Mouse (Mus musculus): ENCODE results near the gene Slc12a5. TPM values are rescaled to one million over a fixed set of nuclear protein-coding genes. Genes with fewer than 3 reads are reported as not detected.

Slc12a5 gene
- polyA plus RNA-seq, 1 experiment from 2014 or later, result 6.0 TPM

GRCm38 (mm10) chr2:164985962-164986361 lies 25.4 kb downstream of the Slc12a5 start:
- 83% methylated on average over 6 of the region's 6 CpGs for WGBS
- H3K36me3 ChIP-seq (ENCODE audit: control insufficient read depth, insufficient read depth, low read length), result no peaks in the 10 kb centered on the region
- H3K27me3 ChIP-seq (ENCODE audit: control insufficient read depth, insufficient read depth, low read length), result no peaks in the 10 kb centered on the region
- no peaks in the 10 kb centered on the region for H3K9me3 ChIP-seq (ENCODE audit: control insufficient read depth, low read length)
- H3K4me1 ChIP-seq (ENCODE audit: control insufficient read depth, insufficient read depth, low read length), result no peaks in the 10 kb centered on the region
- no peak overlapping the region for H3K4me2 ChIP-seq (ENCODE audit: low read depth)
- DNase-seq (ENCODE audit: low spot score) (no peak), ATAC-seq (ENCODE audit: insufficient read depth, low FRiP score, low TSS enrichment) (no peak)
- H3K4me3 ChIP-seq (ENCODE audit: low read depth, low read length), result no peak overlapping the region
- no peak overlapping the region for H3K9ac ChIP-seq (ENCODE audit: low read length)
- H3K27ac ChIP-seq (ENCODE audit: low read depth, low read length), result no peak overlapping the region

- DNase-seq (ENCODE audit: low spot score) (no peak), ATAC-seq (ENCODE audit: insufficient read depth, low FRiP score, low TSS enrichment) (no peak)
- Histone ChIP-seq H3K4me3 (ENCODE audit: low read depth, low read length) (no peak overlapping the region), H3K4me2 (ENCODE audit: low read depth) (no peak overlapping the region), H3K9ac (ENCODE audit: low read length) (no peak overlapping the region), H3K9me3 (ENCODE audit: control insufficient read depth, low read length) (no peaks in the 10 kb centered on the region), H3K36me3 (ENCODE audit: control insufficient read depth, insufficient read depth, low read length) (no peaks in the 10 kb centered on the region), H3K27me3 (ENCODE audit: control insufficient read depth, insufficient read depth, low read length) (no peaks in the 10 kb centered on the region), H3K27ac (ENCODE audit: low read depth, low read length) (no peak overlapping the region), H3K4me1 (ENCODE audit: control insufficient read depth, insufficient read depth, low read length) (no peaks in the 10 kb centered on the region)
- WGBS, result 82% methylated on average over 14 of the region's 14 CpGs
These were observed 25.9 kb downstream of the Slc12a5 start for GRCm38 (mm10) chr2:164986371-164987027.

- H3K36me3 ChIP-seq (ENCODE audit: control insufficient read depth, insufficient read depth, low read length), result no peaks in the 10 kb centered on the region
- no peak overlapping the region for H3K4me3 ChIP-seq (ENCODE audit: low read depth, low read length)
- no peak overlapping the region for H3K9ac ChIP-seq (ENCODE audit: low read length)
- 71% methylated on average over 13 of the region's 13 CpGs for WGBS
- H3K4me1 ChIP-seq (ENCODE audit: control insufficient read depth, insufficient read depth, low read length), result no peaks in the 10 kb centered on the region
- ATAC-seq (ENCODE audit: insufficient read depth, low FRiP score, low TSS enrichment) (no peak), DNase-seq (ENCODE audit: low spot score) (no peak)
- H3K27me3 ChIP-seq (ENCODE audit: control insufficient read depth, insufficient read depth, low read length), result no peaks in the 10 kb centered on the region
- no peak overlapping the region for H3K4me2 ChIP-seq (ENCODE audit: low read depth)
- H3K9me3 ChIP-seq (ENCODE audit: control insufficient read depth, low read length), result no peaks in the 10 kb centered on the region
- H3K27ac ChIP-seq (ENCODE audit: low read depth, low read length), result no peak overlapping the region
These were observed 28.2 kb downstream of the Slc12a5 start for GRCm38 (mm10) chr2:164988777-164989176.

- H3K27ac ChIP-seq (ENCODE audit: low read depth, low read length), result no peak overlapping the region
- H3K9me3 ChIP-seq (ENCODE audit: control insufficient read depth, low read length), result no peaks in the 10 kb centered on the region
- WGBS, result 72% methylated on average over 3 of the region's 3 CpGs
- H3K4me1 ChIP-seq (ENCODE audit: control insufficient read depth, insufficient read depth, low read length), result no peaks in the 10 kb centered on the region
- DNase-seq (ENCODE audit: low spot score), result no peak
- no peaks in the 10 kb centered on the region; the same call in 1 of the 2 replicates for H3K36me3 ChIP-seq (ENCODE audit: control insufficient read depth, insufficient read depth, low read length)
- H3K4me3 ChIP-seq (ENCODE audit: low read depth, low read length), result no peak overlapping the region
- H3K4me2 ChIP-seq (ENCODE audit: low read depth), result no peak overlapping the region
- peaks cover 1% of the 10 kb centered on the region; the same call in 1 of the 2 replicates for H3K27me3 ChIP-seq (ENCODE audit: control insufficient read depth, insufficient read depth, low read length)
- ATAC-seq (ENCODE audit: insufficient read depth, low FRiP score, low TSS enrichment), result no peak
- no peak overlapping the region for H3K9ac ChIP-seq (ENCODE audit: low read length)
These were observed 30.5 kb downstream of the Slc12a5 start for GRCm38 (mm10) chr2:164991111-164991510.

DNA sequence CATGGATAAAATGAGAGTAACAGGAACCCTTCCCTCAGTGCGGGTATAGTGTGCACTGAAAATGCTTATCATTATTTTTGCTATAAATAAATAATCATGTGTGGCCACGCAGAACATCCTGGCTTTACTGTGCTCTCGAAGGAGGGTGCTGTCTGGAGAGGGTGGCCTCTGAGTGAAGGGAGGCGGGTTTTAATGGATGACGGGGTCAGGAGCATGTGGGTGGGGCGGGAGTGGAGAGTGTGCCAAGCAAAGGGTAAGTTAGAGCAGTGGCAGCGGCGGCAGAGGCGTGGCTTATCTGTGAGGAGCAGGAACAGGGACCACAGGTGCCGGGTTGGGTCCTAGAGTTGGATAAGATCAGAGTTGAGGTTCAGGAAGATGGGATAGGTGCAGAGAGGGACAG lies 31.2 kb downstream of the Slc12a5 start:
- no peaks in the 10 kb centered on the region for H3K4me1 ChIP-seq (ENCODE audit: control insufficient read depth, insufficient read depth, low read length)
- H3K4me3 ChIP-seq (ENCODE audit: low read depth, low read length), result no peak overlapping the region
- DNase-seq (ENCODE audit: low spot score) (no peak), ATAC-seq (ENCODE audit: insufficient read depth, low FRiP score, low TSS enrichment) (no peak)
- H3K4me2 ChIP-seq (ENCODE audit: low read depth), result no peak overlapping the region
- WGBS, result 44% methylated on average over 10 of the region's 10 CpGs
- no peaks in the 10 kb centered on the region; the same call in 1 of the 2 replicates for H3K36me3 ChIP-seq (ENCODE audit: control insufficient read depth, insufficient read depth, low read length)
- H3K9ac ChIP-seq (ENCODE audit: low read length), result no peak overlapping the region
- no peaks in the 10 kb centered on the region for H3K9me3 ChIP-seq (ENCODE audit: control insufficient read depth, low read length)
- H3K27ac ChIP-seq (ENCODE audit: low read depth, low read length), result no peak overlapping the region
- peaks cover 6% of the 10 kb centered on the region for H3K27me3 ChIP-seq (ENCODE audit: control insufficient read depth, insufficient read depth, low read length)

GRCm38 (mm10) chr2:164994156-164994555 lies 33.6 kb downstream of the Slc12a5 start:
- H3K36me3 ChIP-seq (ENCODE audit: control insufficient read depth, insufficient read depth, low read length), result no peaks in the 10 kb centered on the region; the same call in 1 of the 2 replicates

GRCm38 (mm10) chr2:164994659-164995428 lies 34.2 kb downstream of the Slc12a5 start:
- ATAC-seq (ENCODE audit: insufficient read depth, low FRiP score, low TSS enrichment), result no peak
- no peaks in the 10 kb centered on the region for H3K9me3 ChIP-seq (ENCODE audit: control insufficient read depth, low read length)
- 60% methylated on average over 21 of the region's 21 CpGs for WGBS
- no peak overlapping the region for H3K27ac ChIP-seq (ENCODE audit: low read depth, low read length)
- no peak overlapping the region for H3K4me3 ChIP-seq (ENCODE audit: low read depth, low read length)
- DNase-seq (ENCODE audit: low spot score), result no peak
- H3K9ac ChIP-seq (ENCODE audit: low read length), result no peak overlapping the region
- peaks cover 10% of the 10 kb centered on the region; the same call in 1 of the 2 replicates for H3K4me1 ChIP-seq (ENCODE audit: control insufficient read depth, insufficient read depth, low read length)
- peaks cover 2% of the 10 kb centered on the region for H3K36me3 ChIP-seq (ENCODE audit: control insufficient read depth, insufficient read depth, low read length)
- H3K27me3 ChIP-seq (ENCODE audit: control insufficient read depth, insufficient read depth, low read length), result peaks cover 29% of the 10 kb centered on the region
- no peak overlapping the region for H3K4me2 ChIP-seq (ENCODE audit: low read depth)

More at GRCm38 (mm10) chr2:164994156-164994555, 33.6 kb downstream of the Slc12a5 start:
- H3K4me3 ChIP-seq (ENCODE audit: low read depth, low read length), result no peak overlapping the region
- no peak for ATAC-seq (ENCODE audit: insufficient read depth, low FRiP score, low TSS enrichment)
- 88% methylated on average over 11 of the region's 11 CpGs for WGBS
- no peak overlapping the region for H3K4me2 ChIP-seq (ENCODE audit: low read depth)
- no peak for DNase-seq (ENCODE audit: low spot score)
- no peaks in the 10 kb centered on the region for H3K9me3 ChIP-seq (ENCODE audit: control insufficient read depth, low read length)
- H3K9ac ChIP-seq (ENCODE audit: low read length), result no peak overlapping the region
- no peak overlapping the region for H3K27ac ChIP-seq (ENCODE audit: low read depth, low read length)
- H3K4me1 ChIP-seq (ENCODE audit: control insufficient read depth, insufficient read depth, low read length), result peaks cover 10% of the 10 kb centered on the region; the same call in 1 of the 2 replicates
- H3K27me3 ChIP-seq (ENCODE audit: control insufficient read depth, insufficient read depth, low read length), result peaks cover 27% of the 10 kb centered on the region

- ATAC-seq (ENCODE audit: insufficient read depth, low FRiP score, low TSS enrichment), result no peak
- WGBS, result 68% methylated on average over 11 of the region's 11 CpGs
- H3K27me3 ChIP-seq (ENCODE audit: control insufficient read depth, insufficient read depth, low read length), result peaks cover 32% of the 10 kb centered on the region
These were observed 35.4 kb downstream of the Slc12a5 start for GRCm38 (mm10) chr2:164995976-164996375.

More at GRCm38 (mm10) chr2:164995976-164996375, 35.4 kb downstream of the Slc12a5 start:
- DNase-seq (ENCODE audit: low spot score), result no peak
- peaks cover 10% of the 10 kb centered on the region; the same call in 1 of the 2 replicates for H3K4me1 ChIP-seq (ENCODE audit: control insufficient read depth, insufficient read depth, low read length)
- no peaks in the 10 kb centered on the region for H3K9me3 ChIP-seq (ENCODE audit: control insufficient read depth, low read length)
- peaks cover 5% of the 10 kb centered on the region for H3K36me3 ChIP-seq (ENCODE audit: control insufficient read depth, insufficient read depth, low read length)
- H3K4me2 ChIP-seq (ENCODE audit: low read depth), result no peak overlapping the region
- H3K9ac ChIP-seq (ENCODE audit: low read length), result no peak overlapping the region
- H3K4me3 ChIP-seq (ENCODE audit: low read depth, low read length), result no peak overlapping the region
- H3K27ac ChIP-seq (ENCODE audit: low read depth, low read length), result no peak overlapping the region
